Mouse (Mus musculus): ENCODE measurements around the gene Tmem136. TPM values are rescaled to one million over a fixed set of nuclear protein-coding genes. Genes with fewer than 3 reads are reported as not detected.

Tmem136 gene
- polyA plus RNA-seq, 1 experiment from 2014 or later, result 9.7 TPM

DNA sequence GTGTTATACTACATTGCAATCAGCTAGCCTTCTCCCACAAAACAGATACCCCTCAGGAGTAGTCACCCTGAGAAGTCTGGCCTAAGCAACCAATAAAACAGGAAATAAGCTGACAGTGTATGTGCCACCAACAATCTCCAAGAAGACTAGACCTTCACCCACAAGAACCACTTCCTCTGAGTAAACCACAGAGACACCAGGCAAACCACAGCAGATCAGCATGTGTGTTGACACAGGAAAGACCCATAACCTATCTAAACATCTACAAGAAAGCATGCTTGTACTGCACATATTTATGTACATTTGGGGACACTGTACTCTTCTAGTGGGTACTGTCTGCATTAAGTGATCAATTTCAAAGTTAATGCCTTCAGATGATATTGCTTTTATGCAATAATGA, 20.0 kb downstream of the Tmem136 start:
- H3K4me3 ChIP-seq (ENCODE audit: low read length), result no peak overlapping the region
- H3K27ac ChIP-seq (ENCODE audit: low read depth, low read length), result no peak overlapping the region
- peaks cover 15% of the 10 kb centered on the region; the same call in 1 of the 2 replicates for H3K4me1 ChIP-seq (ENCODE audit: control insufficient read depth, insufficient read depth, low read length)
- no peaks in the 10 kb centered on the region for H3K36me3 ChIP-seq (ENCODE audit: control insufficient read depth, insufficient read depth, low read length)
- H3K4me2 ChIP-seq (replicated peaks; ENCODE audit: low read depth, low read length), result no peak overlapping the region
- no peak overlapping the region for H3K9ac ChIP-seq (ENCODE audit: low read depth, low read length)
- H3K9me3 ChIP-seq (ENCODE audit: control insufficient read depth, low read length), result no peaks in the 10 kb centered on the region
- no peak for ATAC-seq (ENCODE audit: low FRiP score, low TSS enrichment)
- no peaks in the 10 kb centered on the region for H3K27me3 ChIP-seq (ENCODE audit: control insufficient read depth, insufficient read depth, low read length)

DNA sequence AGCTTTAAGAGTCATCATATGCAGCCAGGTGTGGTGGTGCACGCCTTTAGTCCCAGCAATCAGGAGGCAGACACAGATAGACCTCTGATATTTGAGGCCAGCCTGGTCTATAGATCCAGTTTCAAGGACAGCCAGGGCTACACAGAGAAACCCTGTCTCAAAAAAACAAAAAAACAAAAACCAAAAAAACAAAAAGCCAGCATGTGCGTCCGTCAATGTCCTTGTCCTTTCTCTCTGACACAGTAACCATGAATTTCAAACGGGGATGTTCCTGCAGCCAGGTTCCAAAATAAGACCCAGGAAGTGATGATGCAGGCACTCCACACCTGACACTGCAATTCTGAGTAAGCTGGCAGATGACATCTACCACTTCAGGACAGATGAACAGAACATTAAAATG, 21.5 kb downstream of the Tmem136 start:
- H3K27ac ChIP-seq (ENCODE audit: low read depth, low read length), result no peak overlapping the region
- ATAC-seq (ENCODE audit: low FRiP score, low TSS enrichment), result no peak
- no peak overlapping the region for H3K9ac ChIP-seq (ENCODE audit: low read depth, low read length)

DNA sequence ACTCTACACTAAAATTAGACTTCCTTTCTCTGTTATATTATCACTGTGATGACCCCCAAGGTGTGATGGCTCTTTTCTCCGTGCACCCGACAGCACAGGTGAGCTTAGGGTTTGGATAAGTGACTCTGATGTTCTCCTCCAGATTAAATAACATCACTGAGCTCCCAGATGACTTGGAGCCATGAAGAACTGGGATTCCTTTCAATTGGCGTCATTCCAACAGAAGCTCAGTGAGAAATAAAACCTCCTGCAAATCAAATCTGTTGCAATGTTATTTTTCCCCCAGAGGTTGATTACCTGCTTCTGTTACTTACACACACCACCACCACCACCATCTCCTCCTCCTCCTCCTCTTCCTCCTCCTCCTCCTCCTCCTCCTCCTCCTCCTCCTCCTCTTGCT, 22.6 kb downstream of the Tmem136 start:
- H3K36me3 ChIP-seq (ENCODE audit: control insufficient read depth, insufficient read depth, low read length), result no peaks in the 10 kb centered on the region
- no peak overlapping the region for H3K4me2 ChIP-seq (replicated peaks; ENCODE audit: low read depth, low read length)
- no peak overlapping the region for H3K27ac ChIP-seq (ENCODE audit: low read depth, low read length)
- no peak overlapping the region for H3K9ac ChIP-seq (ENCODE audit: low read depth, low read length)
- H3K4me1 ChIP-seq (ENCODE audit: control insufficient read depth, insufficient read depth, low read length), result peaks cover 15% of the 10 kb centered on the region; the same call in 1 of the 2 replicates
- no peak for ATAC-seq (ENCODE audit: low FRiP score, low TSS enrichment)
- no peaks in the 10 kb centered on the region for H3K27me3 ChIP-seq (ENCODE audit: control insufficient read depth, insufficient read depth, low read length)
- no peaks in the 10 kb centered on the region for H3K9me3 ChIP-seq (ENCODE audit: control insufficient read depth, low read length)
- WGBS, result 27% methylated on average over 3 of the region's 3 CpGs
- no peak overlapping the region for H3K4me3 ChIP-seq (ENCODE audit: low read length)

More for the DNA sequence above, 21.5 kb downstream of the Tmem136 start:
- Histone ChIP-seq H3K9me3 (ENCODE audit: control insufficient read depth, low read length) (no peaks in the 10 kb centered on the region), H3K36me3 (ENCODE audit: control insufficient read depth, insufficient read depth, low read length) (no peaks in the 10 kb centered on the region), H3K4me2 (replicated peaks; ENCODE audit: low read depth, low read length) (no peak overlapping the region), H3K27me3 (ENCODE audit: control insufficient read depth, insufficient read depth, low read length) (no peaks in the 10 kb centered on the region), H3K4me1 (ENCODE audit: control insufficient read depth, insufficient read depth, low read length) (peaks cover 15% of the 10 kb centered on the region; the same call in 1 of the 2 replicates), H3K4me3 (ENCODE audit: low read length) (no peak overlapping the region)
- 83% methylated on average over 4 of the region's 4 CpGs for WGBS

DNA sequence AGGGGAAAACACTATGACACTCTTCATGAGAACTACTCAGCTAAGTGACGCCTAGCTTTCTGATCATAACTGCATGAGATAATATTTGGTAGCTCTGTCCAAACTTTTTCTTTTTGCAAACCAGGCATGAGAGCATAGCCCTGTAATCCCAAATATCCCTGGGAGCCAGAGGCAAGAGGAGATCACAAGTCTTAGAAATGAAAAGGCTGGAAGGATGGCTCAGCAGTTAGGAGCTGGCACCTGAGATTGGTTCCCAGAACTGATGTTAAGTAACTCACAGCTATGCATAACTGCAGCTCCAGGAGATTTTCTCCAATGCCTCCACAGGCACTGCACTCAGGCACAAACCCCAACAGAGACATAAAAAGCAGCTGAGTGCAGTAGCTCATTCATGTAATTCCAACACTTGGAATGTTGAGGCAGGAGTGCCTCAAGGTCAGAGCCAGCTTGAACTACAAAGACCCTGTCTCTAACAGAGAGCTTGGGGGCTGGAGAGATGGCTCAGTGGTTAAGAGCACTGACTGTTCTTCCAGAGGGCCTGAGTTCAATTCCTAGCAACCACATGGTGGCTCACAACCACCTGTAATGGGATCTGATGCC, 30.6 kb downstream of the Tmem136 start:
- WGBS, result 94% methylated on average over 1 of the region's 1 CpGs
- H3K27ac ChIP-seq (ENCODE audit: low read depth, low read length), result no peak overlapping the region
- no peak for ATAC-seq (ENCODE audit: low FRiP score, low TSS enrichment)

DNA sequence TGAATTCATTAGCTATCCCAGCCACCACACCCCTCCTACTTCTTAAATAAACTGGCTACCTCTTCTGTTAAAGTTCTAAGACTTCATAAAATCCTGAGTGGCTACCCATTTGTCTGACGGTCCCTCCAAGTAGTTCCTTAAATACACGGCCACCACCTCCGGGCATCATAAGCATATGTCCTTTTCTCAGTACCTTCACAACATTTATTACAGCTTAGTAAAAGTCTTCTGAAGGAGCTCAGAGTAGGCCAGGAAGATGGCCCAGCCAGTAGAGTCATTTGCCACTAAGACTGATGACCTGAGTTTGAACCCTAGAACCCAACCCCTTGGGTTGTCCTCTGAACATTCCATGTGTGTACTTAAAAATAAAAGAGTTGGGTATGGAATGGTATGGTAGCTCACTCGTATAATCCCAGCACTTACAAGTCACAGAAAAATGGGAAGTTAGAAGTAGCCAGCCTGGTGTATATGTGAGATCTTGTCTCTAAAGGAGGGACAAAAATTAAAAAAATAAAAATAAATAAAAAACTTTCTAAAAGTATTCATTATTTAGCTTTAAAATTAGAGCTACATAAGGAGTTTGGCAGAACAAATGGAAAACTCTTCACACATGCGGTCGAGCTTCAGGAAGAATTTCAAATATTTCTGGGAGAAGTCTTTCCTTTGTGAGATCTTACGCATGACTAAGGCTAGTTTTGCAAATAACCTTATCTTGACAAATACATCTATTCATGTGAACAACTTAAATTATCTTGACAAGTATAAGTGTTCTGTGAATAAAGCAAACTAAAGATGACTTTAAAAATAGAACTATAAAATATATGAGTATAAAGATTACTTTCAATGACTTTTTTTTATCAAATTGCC, 31.6 kb downstream of the Tmem136 start:
- Histone ChIP-seq H3K4me3 (ENCODE audit: low read length) (no peak overlapping the region), H3K4me2 (replicated peaks; ENCODE audit: low read depth, low read length) (no peak overlapping the region), H3K36me3 (ENCODE audit: control insufficient read depth, insufficient read depth, low read length) (no peaks in the 10 kb centered on the region), H3K9me3 (ENCODE audit: control insufficient read depth, low read length) (no peaks in the 10 kb centered on the region), H3K27ac (ENCODE audit: low read depth, low read length) (no peak overlapping the region), H3K9ac (ENCODE audit: low read depth, low read length) (no peak overlapping the region), H3K27me3 (ENCODE audit: control insufficient read depth, insufficient read depth, low read length) (no peaks in the 10 kb centered on the region), H3K4me1 (ENCODE audit: control insufficient read depth, insufficient read depth, low read length) (peaks cover 19% of the 10 kb centered on the region; the same call in 1 of the 2 replicates)
- ATAC-seq (ENCODE audit: low FRiP score, low TSS enrichment), result no peak
- WGBS, result 73% methylated on average over 7 of the region's 7 CpGs

More for the DNA sequence above, 30.6 kb downstream of the Tmem136 start:
- Histone ChIP-seq H3K4me1 (ENCODE audit: control insufficient read depth, insufficient read depth, low read length) (peaks cover 19% of the 10 kb centered on the region; the same call in 1 of the 2 replicates), H3K9ac (ENCODE audit: low read depth, low read length) (no peak overlapping the region), H3K4me2 (replicated peaks; ENCODE audit: low read depth, low read length) (no peak overlapping the region), H3K9me3 (ENCODE audit: control insufficient read depth, low read length) (no peaks in the 10 kb centered on the region), H3K4me3 (ENCODE audit: low read length) (no peak overlapping the region), H3K36me3 (ENCODE audit: control insufficient read depth, insufficient read depth, low read length) (no peaks in the 10 kb centered on the region), H3K27me3 (ENCODE audit: control insufficient read depth, insufficient read depth, low read length) (no peaks in the 10 kb centered on the region)

DNA sequence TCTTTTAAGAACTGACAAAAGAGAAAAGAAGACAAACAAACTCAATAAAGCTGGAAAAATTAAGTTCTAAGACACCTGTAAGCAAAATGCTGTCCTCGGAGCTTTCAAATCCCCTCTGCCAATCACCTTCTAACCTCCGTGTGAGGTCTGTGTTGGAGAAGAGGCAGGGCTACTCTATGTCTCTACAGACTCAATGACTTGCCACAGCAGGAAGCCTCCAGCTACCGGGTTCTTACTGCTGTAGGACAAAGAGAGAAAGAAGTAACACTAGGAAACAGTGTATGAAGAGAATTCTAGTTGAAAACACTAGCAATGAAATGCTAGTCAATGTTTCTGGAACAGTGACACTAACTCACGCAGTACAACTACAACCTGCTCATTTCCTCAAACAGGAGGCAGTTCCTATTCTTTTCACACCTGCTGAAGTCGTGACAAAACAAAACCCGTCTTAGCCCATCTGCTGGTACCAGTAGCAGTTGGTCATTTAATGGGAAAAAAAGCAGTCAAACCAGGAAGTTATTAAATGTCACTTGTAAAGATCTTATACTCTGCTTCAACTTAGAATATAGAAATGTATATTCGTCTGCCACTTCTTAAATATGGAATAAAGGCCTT, 32.8 kb downstream of the Tmem136 start:
- Histone ChIP-seq H3K36me3 (ENCODE audit: control insufficient read depth, insufficient read depth, low read length) (no peaks in the 10 kb centered on the region), H3K4me3 (ENCODE audit: low read length) (no peak overlapping the region), H3K27me3 (ENCODE audit: control insufficient read depth, insufficient read depth, low read length) (no peaks in the 10 kb centered on the region), H3K9me3 (ENCODE audit: control insufficient read depth, low read length) (no peaks in the 10 kb centered on the region), H3K9ac (ENCODE audit: low read depth, low read length) (no peak overlapping the region), H3K4me1 (ENCODE audit: control insufficient read depth, insufficient read depth, low read length) (peaks cover 19% of the 10 kb centered on the region; the same call in 1 of the 2 replicates), H3K27ac (ENCODE audit: low read depth, low read length) (no peak overlapping the region), H3K4me2 (replicated peaks; ENCODE audit: low read depth, low read length) (no peak overlapping the region)
- WGBS, result 51% methylated on average over 7 of the region's 7 CpGs
- ATAC-seq (ENCODE audit: low FRiP score, low TSS enrichment), result no peak

DNA sequence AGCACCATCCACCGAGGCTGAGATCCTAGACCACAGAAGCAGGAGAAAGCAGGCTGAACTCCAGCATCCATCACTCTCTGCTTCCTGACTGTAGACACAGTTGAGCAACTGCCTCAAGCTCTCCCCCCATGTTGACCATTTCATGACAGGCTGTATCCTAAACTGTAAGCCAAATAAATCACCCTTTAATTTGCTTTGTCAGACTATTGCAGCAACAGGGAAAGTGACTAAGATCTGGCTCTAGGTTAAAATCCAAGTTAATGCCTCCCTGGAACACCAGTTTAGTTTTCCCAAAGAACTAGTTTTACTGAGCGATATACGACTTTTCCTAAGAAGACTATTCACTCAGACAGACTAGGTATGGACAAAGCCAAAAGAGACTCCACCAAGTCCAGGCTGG, 37.7 kb downstream of the Tmem136 start:
- Histone ChIP-seq H3K4me2 (replicated peaks; ENCODE audit: low read depth, low read length) (no peak overlapping the region), H3K9me3 (ENCODE audit: control insufficient read depth, low read length) (no peaks in the 10 kb centered on the region), H3K4me3 (ENCODE audit: low read length) (no peak overlapping the region), H3K27me3 (ENCODE audit: control insufficient read depth, insufficient read depth, low read length) (no peaks in the 10 kb centered on the region), H3K4me1 (ENCODE audit: control insufficient read depth, insufficient read depth, low read length) (no peaks in the 10 kb centered on the region; the same call in 1 of the 2 replicates), H3K9ac (ENCODE audit: low read depth, low read length) (no peak overlapping the region), H3K36me3 (ENCODE audit: control insufficient read depth, insufficient read depth, low read length) (no peaks in the 10 kb centered on the region), H3K27ac (ENCODE audit: low read depth, low read length) (no peak overlapping the region)
- no peak for ATAC-seq (ENCODE audit: low FRiP score, low TSS enrichment)
- WGBS, result 87% methylated on average over 3 of the region's 3 CpGs

DNA sequence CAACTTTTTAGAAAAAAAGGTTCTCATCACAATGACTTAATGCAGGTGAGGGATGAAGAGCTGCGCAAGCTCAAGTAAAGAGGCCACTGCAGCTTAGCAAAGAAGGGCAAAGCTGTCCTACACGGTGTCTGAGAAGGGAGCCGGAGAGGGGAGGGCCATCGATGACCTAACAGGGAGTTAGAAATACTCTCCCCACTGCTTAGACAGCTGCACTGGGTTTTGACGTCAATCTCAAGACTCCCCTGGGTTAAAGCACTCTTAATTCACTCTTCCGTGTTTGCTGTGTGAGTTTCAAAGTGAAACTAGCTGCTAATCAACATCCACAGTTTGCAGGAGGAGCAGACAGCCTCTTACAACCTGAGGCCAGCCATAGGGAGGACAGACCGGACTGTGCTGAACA, 40.2 kb downstream of the Tmem136 start:
- H3K9ac ChIP-seq (ENCODE audit: low read depth, low read length), result no peak overlapping the region
- 55% methylated on average over 7 of the region's 7 CpGs for WGBS

DNA sequence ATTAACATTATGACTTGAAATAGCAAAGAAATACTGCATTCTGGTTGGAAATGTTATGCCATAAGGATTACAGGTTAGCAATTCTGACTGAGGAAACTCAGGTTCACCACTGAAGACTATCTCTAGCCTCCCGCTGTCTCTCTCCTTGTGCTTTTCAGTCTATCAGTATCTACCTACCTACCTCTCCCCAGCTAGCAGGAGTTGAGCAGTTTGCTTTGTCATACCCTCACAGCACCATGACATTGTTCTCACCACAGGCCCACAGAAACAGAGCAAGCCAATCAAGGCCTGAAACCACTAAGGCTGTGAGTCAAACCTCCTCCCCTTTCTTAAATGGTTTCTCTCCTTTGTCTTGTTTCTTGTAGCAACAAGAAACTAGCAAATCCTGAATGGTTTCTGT, 41.8 kb downstream of the Tmem136 start:
- no peaks in the 10 kb centered on the region for H3K9me3 ChIP-seq (ENCODE audit: control insufficient read depth, low read length)
- H3K4me2 ChIP-seq (replicated peaks; ENCODE audit: low read depth, low read length), result no peak overlapping the region
- no peaks in the 10 kb centered on the region for H3K36me3 ChIP-seq (ENCODE audit: control insufficient read depth, insufficient read depth, low read length)
- no peak overlapping the region for H3K27ac ChIP-seq (ENCODE audit: low read depth, low read length)
- 100% methylated on average over 1 of the region's 1 CpGs for WGBS
- no peak overlapping the region for H3K4me3 ChIP-seq (ENCODE audit: low read length)
- H3K27me3 ChIP-seq (ENCODE audit: control insufficient read depth, insufficient read depth, low read length), result no peaks in the 10 kb centered on the region
- no peak for ATAC-seq (ENCODE audit: low FRiP score, low TSS enrichment)
- H3K9ac ChIP-seq (ENCODE audit: low read depth, low read length), result no peak overlapping the region
- H3K4me1 ChIP-seq (ENCODE audit: control insufficient read depth, insufficient read depth, low read length), result peaks cover 18% of the 10 kb centered on the region; the same call in 1 of the 2 replicates

More for the DNA sequence above, 40.2 kb downstream of the Tmem136 start:
- peaks cover 12% of the 10 kb centered on the region; the same call in 1 of the 2 replicates for H3K4me1 ChIP-seq (ENCODE audit: control insufficient read depth, insufficient read depth, low read length)
- H3K27ac ChIP-seq (ENCODE audit: low read depth, low read length), result no peak overlapping the region
- ATAC-seq (ENCODE audit: low FRiP score, low TSS enrichment), result no peak
- no peak overlapping the region for H3K4me3 ChIP-seq (ENCODE audit: low read length)
- no peak overlapping the region for H3K4me2 ChIP-seq (replicated peaks; ENCODE audit: low read depth, low read length)
- H3K27me3 ChIP-seq (ENCODE audit: control insufficient read depth, insufficient read depth, low read length), result no peaks in the 10 kb centered on the region
- H3K36me3 ChIP-seq (ENCODE audit: control insufficient read depth, insufficient read depth, low read length), result no peaks in the 10 kb centered on the region
- no peaks in the 10 kb centered on the region for H3K9me3 ChIP-seq (ENCODE audit: control insufficient read depth, low read length)
